Mouse (Mus musculus) MN1 (cell line): ENCODE results near the gene Tep1.
A peak's percentile ranks its signal among the peaks of the same experiment; 100 is the strongest.
"Not testable (repeated sequence)": the region's sequence is repeated elsewhere in the genome, so short reads cannot be mapped to it uniquely, and the experiment has no call there.

Source experiments
- DNase-seq: peaks from one replicate; pipeline ENCODE4 v3.0.0-alpha.2; 2016; ENCODE audit warnings: low spot score

Tep1 gene

DNA sequence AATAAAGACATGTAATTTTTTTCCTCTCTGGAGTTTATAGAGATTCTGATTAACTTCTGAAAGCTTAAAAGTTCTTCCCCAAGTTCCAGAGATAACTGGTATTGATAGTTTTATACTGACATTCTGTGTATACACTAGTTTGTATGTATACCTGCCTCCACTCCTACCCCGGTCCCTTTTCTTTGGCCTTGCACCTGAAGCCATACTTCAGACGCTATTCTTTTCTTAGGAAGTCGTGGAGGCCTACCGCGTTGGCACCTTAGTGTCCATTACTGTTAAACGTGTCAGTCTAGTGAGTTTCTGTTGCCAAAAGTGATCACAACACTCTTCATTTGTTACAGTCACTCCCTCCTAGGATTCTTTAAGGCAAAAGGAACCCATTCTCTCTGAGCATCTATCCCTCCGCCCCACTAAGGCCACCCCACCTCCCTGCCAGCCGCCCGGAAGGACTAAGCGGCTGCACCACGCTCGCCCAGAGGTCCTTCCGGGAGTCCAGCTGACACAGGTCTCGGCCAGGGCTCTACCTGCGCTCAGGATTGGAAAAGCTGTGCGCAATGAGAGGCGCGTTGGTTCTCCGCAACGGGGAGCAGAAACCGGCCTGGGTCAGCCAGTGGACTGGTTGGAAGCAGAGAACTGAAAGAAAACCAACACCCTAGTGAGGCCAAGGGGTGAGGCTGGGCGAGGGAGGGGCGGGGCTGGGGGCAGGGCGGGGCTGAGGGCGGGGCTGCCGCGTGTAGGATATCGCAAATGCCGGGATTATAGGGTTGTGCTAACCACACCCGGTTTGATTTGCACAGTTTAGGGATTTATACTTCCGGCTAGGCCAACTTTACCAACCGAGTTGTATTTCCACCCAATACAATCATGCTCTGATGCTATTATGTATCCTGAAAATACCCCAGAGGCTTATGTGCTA lies at the start of gene Tep1:
TSS of gene Tep1 (minus strand) at position 672 of the 916 bp plus-strand sequence.
- DNase-seq, result peak; percentile 81

DNA sequence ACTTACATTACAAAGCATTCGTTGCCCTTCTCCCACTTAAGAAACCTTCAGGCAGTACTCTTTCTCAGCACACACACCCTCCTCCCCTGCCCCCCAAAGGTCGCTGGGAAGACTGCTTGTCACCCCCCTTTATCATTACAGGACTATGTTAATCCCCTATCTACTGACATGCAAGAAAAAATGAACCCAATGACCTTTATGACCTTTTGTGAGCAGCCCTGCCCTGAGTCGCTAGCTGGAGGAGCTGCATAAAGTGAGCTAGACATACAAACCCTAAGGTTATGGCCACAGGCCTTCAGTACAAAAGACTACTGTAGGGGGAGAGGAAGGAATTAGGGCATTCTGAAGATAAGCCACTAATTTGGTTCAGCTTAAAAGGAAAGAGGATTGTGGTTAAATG lies 41.0 kb upstream of the Tep1 start:
- no peak for DNase-seq

DNA sequence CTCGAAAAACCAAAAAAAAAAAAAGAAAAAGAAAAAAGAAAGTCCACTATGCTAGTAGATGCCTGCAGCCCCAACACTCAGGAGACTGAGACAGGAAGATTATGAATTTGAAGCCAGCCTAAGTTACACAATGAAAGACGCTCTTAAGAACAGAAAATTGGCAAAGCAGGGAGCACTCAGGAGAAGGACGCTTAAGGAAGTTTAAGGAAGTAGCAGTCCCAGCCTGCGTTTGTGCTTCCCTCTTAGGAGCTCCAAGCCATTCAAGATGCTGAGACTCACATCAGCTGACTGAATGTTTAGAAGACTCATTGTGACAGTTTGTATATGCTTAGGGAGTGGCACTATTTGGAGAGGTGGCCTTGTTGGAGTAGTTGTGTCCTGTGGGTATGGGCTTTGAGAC lies 37.8 kb upstream of the Tep1 start:
- no peak for DNase-seq

DNA sequence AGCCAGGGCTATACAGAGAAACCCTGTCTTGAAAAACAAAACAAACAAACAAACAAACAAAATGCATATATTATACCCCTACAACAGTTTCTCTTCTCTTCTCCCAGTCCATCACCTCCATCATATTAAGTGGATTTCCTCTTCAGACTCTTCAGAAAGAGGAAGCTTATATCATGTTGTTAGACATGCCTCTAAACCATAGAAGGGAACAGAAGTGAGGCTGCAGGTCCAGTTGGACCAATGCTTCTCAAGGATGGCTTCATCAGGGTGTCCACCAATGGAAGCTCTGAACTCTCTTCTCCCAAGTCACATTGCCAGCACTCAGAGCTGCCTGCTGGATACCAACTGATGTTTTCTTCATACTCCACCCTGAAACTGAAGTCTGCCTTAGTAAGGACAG lies 35.0 kb upstream of the Tep1 start:
- DNase-seq, result not testable (repeated sequence)

DNA sequence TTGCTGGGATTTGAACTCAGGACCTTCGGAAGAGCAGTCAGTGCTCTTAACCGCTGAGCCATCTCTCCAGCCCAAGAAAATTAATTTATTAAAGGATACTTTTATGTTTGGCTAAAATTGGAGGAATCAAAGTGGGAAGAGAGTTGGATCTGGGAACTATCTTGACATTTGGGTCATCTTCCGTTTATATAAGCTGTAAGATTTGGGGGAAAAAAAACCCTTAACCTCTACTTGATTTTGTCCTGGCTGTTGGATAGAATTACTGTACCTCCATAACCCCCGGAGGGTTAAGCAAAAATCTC lies 34.4 kb upstream of the Tep1 start:
- DNase-seq, result no peak

DNA sequence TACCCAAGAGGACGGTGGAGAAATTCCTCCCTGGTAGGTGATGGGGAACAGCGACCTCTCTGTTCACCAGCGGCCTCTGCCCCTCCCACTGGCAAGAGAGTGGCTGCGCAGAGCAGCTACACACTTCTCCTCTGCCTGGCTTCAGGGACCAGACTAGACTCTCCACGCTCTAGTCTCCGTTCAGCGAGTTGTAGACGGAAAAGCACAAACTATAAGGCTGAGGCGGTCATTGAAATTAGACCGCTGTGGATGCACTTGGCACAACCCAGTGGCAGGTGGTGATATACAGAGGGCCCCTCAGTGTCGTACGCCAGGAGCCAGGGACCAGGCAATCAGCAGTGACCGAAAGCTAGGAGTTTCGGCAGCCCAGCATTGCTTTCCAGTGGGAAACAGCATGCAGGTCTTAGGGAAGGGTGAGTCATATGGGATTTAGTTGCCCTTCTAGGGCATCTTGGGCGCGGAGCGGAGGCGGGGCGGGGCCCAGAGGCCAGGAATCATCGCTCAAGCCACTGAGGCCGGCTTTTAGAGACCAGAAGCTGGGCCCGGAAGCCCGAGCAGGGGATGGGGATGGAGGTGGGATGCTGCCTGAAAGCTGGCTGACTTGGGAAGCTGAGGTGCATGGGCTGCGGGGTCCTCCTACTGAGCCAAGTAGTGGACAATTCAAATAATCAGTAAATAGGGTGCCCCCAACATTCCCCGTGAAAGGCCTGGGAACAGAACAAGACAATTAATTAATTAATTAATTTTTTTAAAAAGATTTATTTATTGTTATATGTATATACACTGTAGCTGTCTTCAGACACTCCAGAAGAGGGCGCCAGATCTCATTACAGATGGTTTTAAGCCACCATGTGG lies 33.8 kb upstream of the Tep1 start:
- DNase-seq, result peak; percentile 49

DNA sequence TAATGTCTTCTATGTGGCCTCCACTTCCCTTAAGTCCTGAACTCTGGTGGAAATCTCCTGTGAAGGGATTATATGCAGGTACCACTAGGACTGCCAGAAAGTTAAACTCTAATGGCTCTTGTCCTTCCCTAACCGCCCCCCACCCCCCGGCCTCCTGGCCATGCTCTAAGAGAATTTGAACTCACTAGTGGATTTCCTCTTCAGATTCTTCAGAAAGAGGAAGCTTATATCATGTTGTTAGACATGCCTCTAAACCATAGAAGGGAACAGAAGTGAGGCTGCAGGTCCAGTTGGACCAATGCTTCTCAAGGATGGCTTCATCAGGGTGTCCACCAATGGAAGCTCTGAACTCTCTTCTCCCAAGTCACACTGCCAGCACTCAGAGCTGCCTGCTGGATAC lies 27.6 kb upstream of the Tep1 start:
- not testable (repeated sequence) for DNase-seq

DNA sequence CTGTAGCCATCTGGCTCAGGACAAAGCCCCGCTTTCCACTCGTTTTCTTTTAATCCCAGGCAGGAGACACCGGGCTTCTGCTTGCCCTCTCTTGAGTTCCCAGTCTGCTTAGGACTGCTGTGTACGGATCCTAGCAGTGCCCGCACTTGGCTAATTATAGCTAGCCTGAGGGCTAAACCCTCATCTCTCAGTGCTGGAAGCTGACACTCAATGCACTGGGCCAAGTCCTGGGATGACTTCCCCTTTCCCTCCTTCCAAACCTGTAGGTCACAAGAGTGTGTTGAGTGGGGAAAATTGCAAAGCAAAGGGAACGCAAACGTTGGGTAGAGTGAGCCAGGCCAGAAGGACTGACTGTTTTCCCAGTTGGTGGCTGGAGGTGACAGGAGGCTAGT lies 27.0 kb upstream of the Tep1 start, which contains the start of gene Klhl33:
TSS of gene Klhl33 (minus strand) at position 134 of the 392 bp plus-strand sequence.
- no peak for DNase-seq

DNA sequence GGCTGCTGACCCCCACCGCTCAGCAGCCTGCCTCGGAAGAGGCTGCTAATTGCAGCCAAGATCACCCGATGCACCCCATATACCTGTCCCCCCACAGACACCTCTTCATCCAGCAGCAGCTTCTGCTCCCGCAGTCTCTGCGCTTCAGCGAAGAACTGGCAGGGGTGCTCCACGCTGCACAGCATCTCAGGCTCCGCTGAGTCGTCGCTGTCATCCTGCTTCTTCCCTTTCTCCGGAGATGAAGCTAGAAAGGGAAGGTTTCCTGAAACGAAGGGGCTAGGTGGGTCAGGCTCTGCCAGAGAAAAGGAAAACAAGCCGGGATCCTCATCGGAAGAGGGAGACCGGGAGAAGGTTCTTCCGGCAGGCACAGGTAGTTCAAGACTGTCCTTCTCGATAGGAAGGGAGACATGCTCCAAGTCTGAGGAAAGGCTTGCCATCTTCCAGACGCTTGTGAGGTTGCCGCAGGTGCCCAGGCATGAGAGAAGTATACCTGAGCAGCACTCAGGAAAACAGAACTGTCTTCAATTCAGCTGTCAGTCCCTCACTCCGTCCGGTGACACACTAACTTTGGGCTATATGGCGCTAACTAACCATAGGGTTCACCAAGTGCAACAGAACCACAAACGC lies 26.5 kb upstream of the Tep1 start:
- DNase-seq, result peak; percentile 15

DNA sequence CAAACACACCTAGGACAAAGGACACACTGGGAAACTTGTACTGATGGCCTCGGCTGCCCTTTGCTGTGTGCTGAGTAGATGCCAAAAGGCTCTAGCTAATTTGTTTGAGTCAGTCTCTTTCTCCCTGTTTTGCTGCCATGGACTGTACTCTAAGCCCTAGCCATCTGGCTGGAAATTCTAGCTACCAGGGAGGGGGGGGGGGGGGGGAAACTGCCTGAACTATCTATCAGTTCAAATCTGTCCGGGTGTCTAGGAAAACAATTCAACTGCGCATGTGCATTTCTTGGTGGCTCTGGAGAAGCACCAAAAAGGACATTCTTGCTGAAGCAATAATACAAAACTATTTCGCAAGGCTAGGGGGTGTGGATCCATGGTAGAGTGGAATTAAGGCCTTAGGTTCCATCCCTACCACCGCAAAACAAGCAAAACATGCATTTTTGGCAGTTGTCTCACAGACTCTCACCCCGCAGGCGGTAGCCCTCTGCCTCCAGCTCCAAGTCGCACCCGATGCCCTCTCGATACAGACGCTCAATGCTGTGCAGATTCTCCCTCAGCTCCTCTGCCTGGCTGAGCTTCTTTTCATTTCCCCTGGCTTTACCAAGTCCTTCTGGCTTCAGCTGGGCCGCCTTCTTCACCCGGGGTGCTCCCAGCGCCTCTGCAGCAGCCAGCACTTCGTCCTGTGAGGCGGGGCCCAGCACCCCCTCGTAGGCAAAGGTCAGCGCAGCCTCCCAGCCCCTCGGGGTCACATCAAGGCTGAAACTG lies 25.8 kb upstream of the Tep1 start:
- DNase-seq, result peak; percentile 70

DNA sequence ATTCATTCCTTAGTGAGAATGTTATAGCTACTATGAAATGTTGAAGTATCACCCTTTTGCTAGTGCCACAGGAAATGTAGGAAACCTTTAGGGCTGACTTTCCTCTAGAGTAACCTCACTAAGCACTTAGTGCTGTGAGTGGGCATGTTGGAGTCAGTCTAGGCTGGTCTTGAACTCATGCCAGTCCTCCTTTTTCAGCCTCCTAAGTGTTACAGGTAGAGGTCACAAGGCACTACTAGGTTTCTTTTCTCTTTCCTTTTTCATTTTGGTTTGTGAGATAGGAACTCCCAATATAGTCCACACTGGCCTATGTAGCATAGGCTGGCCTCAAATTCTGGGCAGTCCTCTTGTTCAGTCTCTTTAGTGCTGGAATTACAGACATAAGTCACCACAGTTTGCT lies 25.0 kb upstream of the Tep1 start:
- DNase-seq, result no peak

DNA sequence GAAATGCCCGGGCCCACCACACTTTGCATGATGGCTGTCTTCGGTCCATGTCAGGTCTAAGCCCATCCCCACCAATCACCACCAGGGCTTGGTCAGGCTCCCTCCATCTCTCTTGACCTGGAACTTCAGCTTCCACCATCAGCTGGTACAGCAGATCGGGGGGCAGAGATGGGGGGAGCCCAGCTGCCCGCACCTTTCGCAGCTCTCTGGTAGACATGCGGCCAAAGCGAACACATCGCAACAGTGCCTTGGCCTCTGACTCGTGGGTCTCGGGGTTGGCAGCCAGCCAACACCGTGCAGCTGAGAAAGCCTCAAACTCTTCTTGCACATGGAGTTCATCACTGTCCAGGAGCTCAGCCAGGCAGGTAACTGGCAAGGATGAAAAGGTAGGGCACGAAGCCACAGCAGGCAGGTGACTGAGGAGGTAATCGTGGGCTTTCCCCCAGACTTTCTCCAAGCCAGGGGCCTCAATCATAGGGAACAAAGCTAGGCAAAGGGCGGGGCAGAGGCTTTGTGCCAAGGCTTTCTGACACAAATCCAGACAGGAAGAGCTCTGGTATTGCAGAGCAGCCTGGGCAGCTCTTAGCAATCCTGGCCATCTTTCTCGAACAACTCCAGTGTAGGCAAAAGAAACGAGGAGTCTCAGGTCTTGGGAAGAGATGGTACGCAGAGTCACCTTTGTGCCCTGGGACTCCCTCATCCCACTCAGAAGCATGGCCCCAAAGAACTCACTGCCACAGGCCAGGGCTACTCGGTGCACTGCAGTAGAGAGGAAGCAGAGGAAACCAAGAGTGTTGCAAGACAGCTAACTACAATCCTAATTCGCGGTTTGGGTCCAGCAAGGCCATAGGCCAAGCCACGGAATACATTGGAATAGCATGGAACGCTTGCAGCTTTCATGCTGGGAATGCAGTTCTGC lies 22.4 kb upstream of the Tep1 start:
- peak; percentile 40 for DNase-seq

DNA sequence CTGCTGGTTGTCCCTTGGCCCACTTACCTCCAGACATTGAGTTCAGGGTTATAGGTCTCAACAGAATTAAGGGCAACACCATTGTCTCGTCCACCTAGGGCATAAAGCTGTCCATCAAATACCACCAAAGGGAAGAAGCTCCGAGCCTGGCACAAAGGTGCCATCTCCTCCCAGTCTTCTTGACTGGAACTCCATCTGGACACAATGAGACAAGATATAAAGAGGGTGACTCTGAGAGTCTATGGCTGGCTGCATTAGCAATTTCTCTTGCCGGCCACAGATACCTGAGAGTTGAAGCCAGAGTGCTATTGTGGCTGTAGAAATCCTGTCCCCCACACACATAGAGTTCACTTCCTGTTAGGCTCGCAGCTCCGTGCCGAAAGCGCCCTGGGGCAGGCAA lies 21.7 kb upstream of the Tep1 start:
- DNase-seq, result no peak

DNA sequence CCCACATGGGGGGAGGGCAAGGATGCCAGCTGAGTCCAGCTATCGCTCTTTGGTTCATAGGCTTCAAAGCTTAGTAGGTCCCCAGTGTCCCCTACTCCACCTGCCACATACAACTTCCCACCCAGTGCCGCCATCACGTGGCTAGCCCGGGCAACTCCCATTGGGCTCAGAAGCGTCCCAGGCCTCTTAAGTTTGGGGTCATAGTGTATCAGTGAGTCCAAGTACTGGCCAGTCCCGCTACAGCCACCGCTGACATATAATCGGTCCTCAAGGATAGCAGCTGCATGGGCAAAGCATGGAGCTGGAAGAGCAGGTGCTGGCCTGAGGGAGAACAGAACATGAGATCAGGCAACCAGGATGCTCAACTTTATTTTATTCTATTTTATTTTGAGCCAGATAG lies 21.3 kb upstream of the Tep1 start:
- no peak for DNase-seq

DNA sequence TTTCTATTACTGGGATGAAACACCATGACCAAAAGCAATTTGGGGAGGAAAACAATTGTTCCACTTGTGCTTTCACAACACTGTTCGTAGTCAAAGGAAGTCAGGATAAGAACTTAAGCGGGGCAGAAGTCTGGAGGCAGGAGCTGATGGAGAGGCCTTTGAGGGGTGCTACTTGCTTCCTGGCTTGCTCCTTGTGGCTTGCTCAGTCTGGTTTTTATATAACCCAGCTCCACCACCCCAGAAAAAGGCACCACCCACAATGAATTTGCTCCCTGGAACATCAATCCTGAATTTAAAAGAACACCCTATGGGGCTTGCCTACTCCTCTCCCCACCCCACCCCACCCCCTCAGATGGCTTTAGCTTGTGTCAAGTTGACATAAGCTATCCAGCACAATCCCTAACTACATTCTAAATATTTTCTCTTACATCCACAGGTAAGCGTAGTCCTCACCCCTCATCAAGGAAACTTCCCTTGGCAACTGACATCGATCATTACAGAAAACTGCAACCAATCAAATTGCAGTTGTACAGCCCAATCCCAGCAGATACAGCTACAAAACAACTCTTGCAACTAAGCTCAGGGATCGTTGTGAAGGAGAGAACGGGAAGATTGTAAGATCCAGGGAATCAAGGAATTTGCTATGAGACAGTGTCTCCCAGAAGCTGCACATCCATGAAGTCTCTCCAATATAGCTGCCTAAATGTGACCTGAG lies 6.0 kb upstream of the Tep1 start:
- no peak for DNase-seq

DNA sequence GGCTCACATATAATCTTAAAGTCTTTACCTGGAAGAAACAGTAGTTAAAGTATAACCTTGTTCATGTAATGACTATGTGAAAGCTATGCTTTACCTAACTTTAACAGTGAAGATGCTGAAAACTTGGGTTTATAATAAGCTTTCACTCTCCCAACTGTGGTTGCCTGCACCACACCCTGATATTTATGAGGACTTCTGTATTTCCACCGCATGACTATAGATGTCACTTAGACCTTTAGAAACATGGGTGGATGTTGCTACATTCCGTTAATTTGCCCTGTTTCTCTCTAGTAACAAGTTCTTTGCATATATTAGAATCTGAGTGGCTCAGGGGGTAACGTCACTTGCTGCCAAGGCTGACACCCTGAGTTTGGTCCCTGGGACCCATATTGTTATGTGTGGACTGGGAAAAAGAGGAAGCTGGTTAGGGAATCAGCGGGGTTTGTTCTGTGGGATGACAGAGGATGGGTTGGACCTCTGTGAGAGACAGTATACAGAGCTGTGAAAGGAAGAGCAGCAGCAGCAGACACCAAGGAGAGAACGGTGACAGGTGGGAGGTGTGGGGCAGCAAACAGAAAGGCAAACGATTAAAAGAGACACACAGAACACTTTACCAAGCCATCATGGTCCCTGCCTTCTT lies 5.4 kb upstream of the Tep1 start:
- DNase-seq, result no peak

DNA sequence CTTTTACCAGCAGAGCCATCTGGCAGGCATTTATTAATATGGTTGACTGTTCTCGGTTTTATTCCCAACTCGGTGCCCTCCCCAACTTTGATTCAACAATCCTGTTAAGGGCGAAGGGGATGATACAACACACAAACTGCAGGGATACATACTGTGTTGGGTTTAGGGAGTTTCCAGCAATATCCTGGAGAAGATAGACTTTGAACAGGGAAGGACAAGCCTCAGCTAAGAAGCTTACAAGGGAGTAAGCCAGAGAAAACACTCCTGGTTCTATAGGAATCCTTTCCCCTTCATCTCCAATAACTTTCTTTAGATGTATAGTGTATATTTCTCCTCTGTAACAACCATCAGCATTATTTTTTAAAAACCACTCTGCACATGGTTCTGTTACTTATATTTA lies 4.8 kb upstream of the Tep1 start:
- DNase-seq, result no peak

DNA sequence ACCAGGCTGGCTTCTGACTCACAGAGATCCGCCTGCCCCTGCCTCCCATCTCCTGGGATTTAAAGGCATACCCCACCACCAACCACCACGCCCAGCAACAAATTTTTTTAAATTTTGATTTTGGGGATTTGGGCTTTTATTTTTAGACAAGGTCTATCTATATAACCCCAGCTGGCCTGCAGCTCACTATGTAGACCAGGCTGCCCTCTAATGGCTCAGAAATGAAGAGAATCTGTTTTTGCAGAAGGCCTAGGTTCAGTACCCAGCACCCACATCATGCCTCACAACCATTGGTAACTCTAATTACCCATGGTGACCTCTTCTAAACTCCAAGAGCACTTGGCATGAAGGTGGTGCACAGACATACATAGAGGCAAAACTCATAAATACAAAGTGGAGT lies 924 bp upstream of the Tep1 start:
- peak; percentile 10 for DNase-seq

DNA sequence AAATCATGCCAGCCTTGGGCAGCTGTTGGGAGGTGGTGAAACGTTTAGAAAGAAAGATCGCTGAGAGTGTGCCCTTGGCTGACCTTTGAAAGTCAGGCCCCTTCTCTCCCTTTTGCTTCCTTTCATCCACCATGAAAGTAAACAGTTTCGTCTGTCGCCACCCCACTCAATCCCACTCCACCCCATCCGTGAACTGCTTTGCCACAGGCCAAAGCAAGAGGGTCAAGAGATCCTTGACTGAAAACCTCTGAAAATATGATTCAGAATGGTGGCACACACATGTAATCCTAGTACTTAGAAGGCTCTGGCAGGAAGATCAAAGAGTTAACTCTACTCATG lies 414 bp upstream of the Tep1 start:
- no peak for DNase-seq

DNA sequence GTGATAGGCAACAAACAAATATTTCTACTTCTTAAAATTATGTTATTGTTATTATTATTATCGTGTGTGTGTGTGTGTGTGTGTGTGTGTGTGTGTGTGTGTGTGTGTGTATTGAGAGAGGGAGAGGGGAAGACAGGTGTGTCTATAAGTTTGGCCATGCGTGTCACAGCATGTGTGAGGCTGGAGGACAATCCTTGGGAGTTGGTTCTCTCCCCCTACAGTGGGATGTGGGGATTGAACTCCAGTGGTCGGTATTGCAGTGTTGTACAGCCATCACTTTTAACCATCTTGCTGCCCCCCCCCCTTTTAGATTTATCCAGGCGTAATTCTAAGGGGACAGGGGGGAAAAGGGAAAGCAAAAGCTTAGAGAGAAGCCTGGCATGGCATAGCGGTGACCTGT lies 1.7 kb downstream of the Tep1 start:
- DNase-seq, result no peak
